Mouse (Mus musculus) E14TG2a.4 (cell line): ENCODE measurements at regions not wholly inside any gene's neighbourhood (a gene's known extent, or its start where the extent isn't known, plus 50 kb on each side); places are given as distances from the start of the nearest gene placed in this dataset.

Experiments used
- CTCF ChIP-seq: conservative IDR thresholded peaks from 2 replicates; pipeline ENCODE4 v1.5.1; 2014; ENCODE audit warnings: low read length
- NANOG ChIP-seq: IDR thresholded peaks from 2 replicates; pipeline ENCODE4 v1.6.1; 2014; ENCODE audit warnings: borderline replicate concordance, low read length, mixed read lengths

- TF ChIP-seq CTCF (no peak), NANOG (no peak)
Observed at GRCm38 (mm10) chr14:29877671-29878422, 90.3 kb upstream of the Selenok start.
